Mouse (Mus musculus) forebrain, embryonic 12.5 days (tissue): ENCODE data around the gene Bsnd. TPM values are rescaled to one million over a fixed set of nuclear protein-coding genes. Genes with fewer than 3 reads are reported as not detected.

ENCODE experiments used
- ATAC-seq: fragments of 200-750 bp; cut with Nextera tagmentation; 2 replicates; pipeline ENCODE4 v1.8.0; 2017; ENCODE audit warnings: moderate TSS enrichment; ENCODE audit not compliant: low FRiP score
- H3K27ac ChIP-seq: fragments of 300-500 bp; sonication (generic); 2 replicates; pipeline ENCODE4 v1.5.1; 2016; ENCODE audit warnings: mild to moderate bottlenecking
- H3K27me3 ChIP-seq: fragments of 300-500 bp; sonication (generic); 2 replicates; pipeline ENCODE4 v1.6.1; 2016; ENCODE audit warnings: mild to moderate bottlenecking
- H3K36me3 ChIP-seq: fragments of 300-500 bp; sonication (generic); replicated peaks from 2 replicates; pipeline ENCODE4 v1.6.1; 2016; ENCODE audit warnings: mild to moderate bottlenecking
- H3K4me1 ChIP-seq: fragments of 300-500 bp; sonication (generic); 2 replicates; pipeline ENCODE4 v1.6.1; 2016
- H3K4me2 ChIP-seq: fragments of 300-500 bp; sonication (generic); 2 replicates; pipeline ENCODE4 v1.6.1; 2016; ENCODE audit warnings: mild to moderate bottlenecking, moderate library complexity
- H3K4me3 ChIP-seq: fragments of 300-500 bp; sonication (generic); replicated peaks from 2 replicates; pipeline ENCODE4 v1.5.1; 2016; ENCODE audit warnings: mild to moderate bottlenecking
- H3K9ac ChIP-seq: fragments of 300-500 bp; sonication (generic); 2 replicates; pipeline ENCODE4 v1.6.1; 2016; ENCODE audit warnings: mild to moderate bottlenecking
- H3K9me3 ChIP-seq: fragments of 300-500 bp; sonication (generic); 2 replicates; pipeline ENCODE4 v1.6.1; 2016
- WGBS: fragments of 180-500 bp; shearing (Covaris S2); methylation state at CpG from one replicate; pipeline ENCODE4 v1.1.7; 2016; 5-methylcytosine and 5-hydroxymethylcytosine counted together
- polyA plus RNA-seq: library from polyadenylated mRNA; unstranded; fragments of >200 nt; fragmentation: Nextera tagmentation; extraction: Ambion mirVana; gene quantifications from 2 replicates; pipeline ENCODE4 v1.2.1, GENCODE M21; 2016

Bsnd gene
- polyA plus RNA-seq, 1 experiment from 2014 or later = not detected

- no peak overlapping the region for H3K4me2 ChIP-seq
- H3K27ac ChIP-seq = no peak overlapping the region
- no peak overlapping the region for H3K9ac ChIP-seq
- H3K4me1 ChIP-seq = peaks cover 2% of the 10 kb centered on the region; the same call in 1 of the 2 replicates
- no peak overlapping the region for H3K4me3 ChIP-seq
- WGBS = 18% methylated on average over 3 of the region's 3 CpGs
- ATAC-seq = peak; percentile 76
- H3K27me3 ChIP-seq = 0 out of 2 replicates have a peak, but pooled peaks cover 3% of the 10 kb centered on the region
- no peaks in the 10 kb centered on the region for H3K9me3 ChIP-seq
- H3K36me3 ChIP-seq = no peaks in the 10 kb centered on the region
These were observed 19.7 kb downstream of the Bsnd start for GRCm38 (mm10) chr4:106472335-106472734.

GRCm38 (mm10) chr4:106470921-106471320, 21.2 kb downstream of the Bsnd start:
- Histone ChIP-seq H3K9me3 (no peaks in the 10 kb centered on the region), H3K9ac (no peak overlapping the region), H3K4me3 (no peak overlapping the region), H3K36me3 (no peaks in the 10 kb centered on the region), H3K27me3 (0 out of 2 replicates have a peak, but pooled peaks cover 3% of the 10 kb centered on the region), H3K27ac (no peak overlapping the region), H3K4me1 (peaks cover 2% of the 10 kb centered on the region; the same call in 1 of the 2 replicates), H3K4me2 (no peak overlapping the region)
- no peak for ATAC-seq
- 90% methylated on average over 5 of the region's 5 CpGs for WGBS

GRCm38 (mm10) chr4:106467420-106468110, 24.5 kb downstream of the Bsnd start:
- H3K9ac ChIP-seq = no peak overlapping the region
- WGBS = 82% methylated on average over 13 of the region's 13 CpGs
- H3K36me3 ChIP-seq = no peaks in the 10 kb centered on the region
- no peak overlapping the region for H3K27ac ChIP-seq
- peaks cover 29% of the 10 kb centered on the region for H3K27me3 ChIP-seq
- no peak for ATAC-seq
- no peaks in the 10 kb centered on the region for H3K9me3 ChIP-seq
- peaks cover 12% of the 10 kb centered on the region for H3K4me1 ChIP-seq
- no peak overlapping the region for H3K4me3 ChIP-seq
- no peak overlapping the region for H3K4me2 ChIP-seq

GRCm38 (mm10) chr4:106463174-106463801, 28.8 kb downstream of the Bsnd start:
- Histone ChIP-seq H3K36me3 (no peaks in the 10 kb centered on the region), H3K9me3 (no peaks in the 10 kb centered on the region), H3K4me2 (peak overlapping the region; percentile 84), H3K4me3 (peak overlapping the region; percentile 44), H3K4me1 (peaks cover 12% of the 10 kb centered on the region), H3K27me3 (peaks cover 38% of the 10 kb centered on the region), H3K9ac (peak overlapping the region; percentile 50), H3K27ac (no peak overlapping the region)
- ATAC-seq = peak; percentile 23; the same call in 1 of the 2 replicates
- 27% methylated on average over 21 of the region's 21 CpGs for WGBS

- ATAC-seq = no peak
- 75% methylated on average over 5 of the region's 5 CpGs for WGBS
- no peaks in the 10 kb centered on the region for H3K9me3 ChIP-seq
- peaks cover 38% of the 10 kb centered on the region for H3K27me3 ChIP-seq
- H3K36me3 ChIP-seq = no peaks in the 10 kb centered on the region
- H3K9ac ChIP-seq = no peak overlapping the region
- peaks cover 12% of the 10 kb centered on the region for H3K4me1 ChIP-seq
- no peak overlapping the region for H3K4me2 ChIP-seq
- no peak overlapping the region for H3K4me3 ChIP-seq
- no peak overlapping the region for H3K27ac ChIP-seq
These were observed 29.6 kb downstream of the Bsnd start for GRCm38 (mm10) chr4:106462524-106462923.

- Histone ChIP-seq H3K27me3 (peaks cover 38% of the 10 kb centered on the region), H3K4me1 (peaks cover 12% of the 10 kb centered on the region), H3K9ac (no peak overlapping the region), H3K36me3 (no peaks in the 10 kb centered on the region), H3K4me3 (no peak overlapping the region), H3K9me3 (no peaks in the 10 kb centered on the region), H3K27ac (no peak overlapping the region), H3K4me2 (no peak overlapping the region)
- ATAC-seq = no peak
- 82% methylated on average over 9 of the region's 9 CpGs for WGBS
These were observed 30.1 kb downstream of the Bsnd start for GRCm38 (mm10) chr4:106462016-106462415.

GRCm38 (mm10) chr4:106454541-106454940, 37.5 kb downstream of the Bsnd start:
- Histone ChIP-seq H3K4me1 (no peaks in the 10 kb centered on the region), H3K4me2 (no peak overlapping the region), H3K9ac (no peak overlapping the region), H3K9me3 (no peaks in the 10 kb centered on the region), H3K27me3 (no peaks in the 10 kb centered on the region), H3K36me3 (no peaks in the 10 kb centered on the region), H3K27ac (no peak overlapping the region), H3K4me3 (no peak overlapping the region)
- 94% methylated on average over 7 of the region's 7 CpGs for WGBS
- ATAC-seq = no peak

- no peak overlapping the region for H3K9ac ChIP-seq
- WGBS = 87% methylated on average over 4 of the region's 4 CpGs
- no peaks in the 10 kb centered on the region for H3K27me3 ChIP-seq
- no peak overlapping the region for H3K4me2 ChIP-seq
- no peaks in the 10 kb centered on the region for H3K36me3 ChIP-seq
- no peak overlapping the region for H3K27ac ChIP-seq
- H3K4me1 ChIP-seq = no peaks in the 10 kb centered on the region
- no peak for ATAC-seq
- no peaks in the 10 kb centered on the region for H3K9me3 ChIP-seq
- H3K4me3 ChIP-seq = no peak overlapping the region
These were observed 38.6 kb downstream of the Bsnd start for GRCm38 (mm10) chr4:106453516-106453915.

- H3K9ac ChIP-seq = no peak overlapping the region
- no peaks in the 10 kb centered on the region for H3K9me3 ChIP-seq
- no peak for ATAC-seq
- no peak overlapping the region for H3K4me3 ChIP-seq
- H3K4me1 ChIP-seq = no peaks in the 10 kb centered on the region
- no peaks in the 10 kb centered on the region for H3K27me3 ChIP-seq
- no peaks in the 10 kb centered on the region for H3K36me3 ChIP-seq
- H3K27ac ChIP-seq = no peak overlapping the region
- 93% methylated on average over 5 of the region's 5 CpGs for WGBS
- H3K4me2 ChIP-seq = no peak overlapping the region
These were observed 39.0 kb downstream of the Bsnd start for GRCm38 (mm10) chr4:106453108-106453507.

GRCm38 (mm10) chr4:106452401-106452800, 39.7 kb downstream of the Bsnd start:
- Histone ChIP-seq H3K4me2 (no peak overlapping the region), H3K36me3 (no peaks in the 10 kb centered on the region), H3K4me1 (no peaks in the 10 kb centered on the region), H3K9ac (no peak overlapping the region), H3K27ac (no peak overlapping the region), H3K4me3 (no peak overlapping the region), H3K27me3 (no peaks in the 10 kb centered on the region), H3K9me3 (no peaks in the 10 kb centered on the region)
- no peak for ATAC-seq
- 87% methylated on average over 7 of the region's 7 CpGs for WGBS

- Histone ChIP-seq H3K9me3 (no peaks in the 10 kb centered on the region), H3K27me3 (no peaks in the 10 kb centered on the region), H3K36me3 (no peaks in the 10 kb centered on the region; the same call in 1 of the 2 replicates), H3K27ac (no peak overlapping the region), H3K9ac (no peak overlapping the region), H3K4me2 (no peak overlapping the region), H3K4me1 (no peaks in the 10 kb centered on the region), H3K4me3 (no peak overlapping the region)
- 90% methylated on average over 8 of the region's 8 CpGs for WGBS
- no peak for ATAC-seq
These were observed 42.8 kb downstream of the Bsnd start for GRCm38 (mm10) chr4:106449306-106449705.

- no peaks in the 10 kb centered on the region for H3K27me3 ChIP-seq
- H3K9me3 ChIP-seq = no peaks in the 10 kb centered on the region
- peaks cover 45% of the 10 kb centered on the region for H3K36me3 ChIP-seq
- H3K4me1 ChIP-seq = no peaks in the 10 kb centered on the region
- H3K4me3 ChIP-seq = no peak overlapping the region
- H3K27ac ChIP-seq = no peak overlapping the region
- 88% methylated on average over 6 of the region's 6 CpGs for WGBS
- no peak overlapping the region for H3K9ac ChIP-seq
- no peak for ATAC-seq
- no peak overlapping the region for H3K4me2 ChIP-seq
These were observed 48.9 kb downstream of the Bsnd start for GRCm38 (mm10) chr4:106443182-106443581.

- Histone ChIP-seq H3K4me1 (no peaks in the 10 kb centered on the region), H3K4me3 (no peak overlapping the region), H3K36me3 (peaks cover 84% of the 10 kb centered on the region), H3K4me2 (no peak overlapping the region), H3K9me3 (no peaks in the 10 kb centered on the region), H3K27ac (no peak overlapping the region), H3K9ac (no peak overlapping the region), H3K27me3 (no peaks in the 10 kb centered on the region)
- WGBS = 93% methylated on average over 5 of the region's 5 CpGs
- no peak for ATAC-seq
These were observed 53.3 kb downstream of the Bsnd start for GRCm38 (mm10) chr4:106438763-106439162.
